Mouse (Mus musculus) thymus, postnatal 4 days (tissue): ENCODE measurements at regions not wholly inside any gene's neighbourhood (a gene's known extent, or its start where the extent isn't known, plus 50 kb on each side); places are given as distances from the start of the nearest gene placed in this dataset.
"Not testable (repeated sequence)": the region's sequence is repeated elsewhere in the genome, so short reads cannot be mapped to it uniquely, and the experiment has no call there.

Experiments used
- DNase-seq: peaks from one replicate; pipeline ENCODE4 v3.0.0; 2021

DNA sequence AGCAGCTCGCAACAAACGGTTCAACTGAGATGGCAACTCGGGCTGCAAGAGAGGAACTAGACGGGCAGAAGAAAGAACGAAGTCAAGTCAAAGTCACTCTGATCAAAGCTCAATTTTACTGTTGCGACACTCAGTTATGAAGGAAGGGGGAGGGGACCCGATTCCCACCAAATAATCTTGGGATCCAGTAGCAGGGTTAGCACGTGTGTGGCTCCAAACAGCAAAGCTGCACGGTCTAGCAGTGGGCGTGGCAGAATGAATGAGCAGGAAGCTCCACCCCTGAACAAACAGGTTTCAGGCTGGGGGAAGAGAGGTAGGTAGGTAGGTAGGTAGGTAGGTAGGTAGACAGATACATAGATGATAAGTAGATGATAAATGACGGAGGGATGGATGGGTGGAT is 136.9 kb upstream of the Hes1 start:
- DNase-seq: not testable (repeated sequence)

DNA sequence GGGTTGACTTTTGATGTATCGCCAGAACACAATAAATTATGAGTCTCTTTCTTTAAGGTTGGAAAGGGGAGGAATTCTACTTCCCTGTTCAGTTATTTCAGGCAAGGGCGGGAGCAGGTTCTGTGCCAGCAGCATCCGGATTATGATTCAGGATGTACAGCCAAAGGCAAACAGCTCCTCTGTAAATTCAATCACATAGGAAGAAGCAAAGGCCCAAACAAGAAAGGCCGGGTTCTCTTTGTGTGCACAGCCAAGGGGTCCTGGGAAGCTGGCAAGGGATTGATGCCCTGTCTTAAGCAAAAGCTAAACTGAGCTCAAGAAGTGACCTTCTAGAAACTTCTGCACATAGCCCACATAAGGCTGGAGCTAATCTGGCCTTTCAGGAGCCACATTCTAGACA is 135.9 kb upstream of the Hes1 start:
- no peak for DNase-seq

DNA sequence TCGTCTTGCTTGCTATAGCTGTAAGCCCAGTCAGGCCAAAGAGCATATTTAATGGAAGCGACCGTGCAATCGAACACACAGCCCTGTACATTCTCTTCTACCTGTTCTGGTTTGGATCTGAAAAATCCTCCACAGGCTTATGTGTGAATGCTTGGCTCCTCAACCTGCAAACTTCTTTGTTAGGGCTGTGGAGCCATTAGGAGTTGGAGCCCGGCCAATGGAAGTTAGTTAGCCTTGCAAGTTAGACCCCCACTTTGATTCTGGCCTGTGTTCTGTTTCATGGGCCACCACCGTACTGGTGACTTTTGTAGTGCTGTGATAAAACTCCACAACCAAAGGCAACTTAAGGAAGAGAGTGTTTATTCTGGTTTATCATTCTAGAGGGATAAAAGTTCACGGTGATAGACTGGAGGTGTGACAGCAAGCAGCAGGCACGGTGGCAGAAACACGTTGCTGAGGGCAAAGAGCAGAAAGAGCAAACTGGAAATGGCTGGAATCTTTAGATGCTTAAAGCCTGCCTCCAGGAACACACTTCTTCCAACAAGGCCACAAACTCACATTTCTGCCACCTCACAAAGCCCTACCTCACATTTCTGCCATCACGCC is 132.3 kb upstream of the Hes1 start:
- no peak for DNase-seq

DNA sequence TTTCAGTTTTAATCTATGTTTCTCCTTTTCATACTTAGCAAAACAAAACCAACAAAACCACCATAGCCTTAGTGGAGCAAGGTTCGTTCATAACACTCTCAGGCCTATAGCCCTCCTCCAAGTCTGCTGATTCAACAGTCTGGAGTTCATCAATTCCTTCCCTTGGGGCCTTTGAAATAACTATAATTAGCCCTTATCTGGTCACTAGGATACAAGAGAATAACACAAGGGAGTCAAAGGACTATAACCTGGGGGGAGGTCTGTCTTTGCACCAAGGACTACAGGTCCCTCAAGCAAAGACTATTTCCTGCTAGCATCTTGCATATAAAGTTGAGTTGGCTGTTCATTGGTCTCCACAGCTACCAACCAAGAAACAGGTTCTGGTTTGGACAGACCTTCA is 129.5 kb upstream of the Hes1 start:
- DNase-seq: no peak

DNA sequence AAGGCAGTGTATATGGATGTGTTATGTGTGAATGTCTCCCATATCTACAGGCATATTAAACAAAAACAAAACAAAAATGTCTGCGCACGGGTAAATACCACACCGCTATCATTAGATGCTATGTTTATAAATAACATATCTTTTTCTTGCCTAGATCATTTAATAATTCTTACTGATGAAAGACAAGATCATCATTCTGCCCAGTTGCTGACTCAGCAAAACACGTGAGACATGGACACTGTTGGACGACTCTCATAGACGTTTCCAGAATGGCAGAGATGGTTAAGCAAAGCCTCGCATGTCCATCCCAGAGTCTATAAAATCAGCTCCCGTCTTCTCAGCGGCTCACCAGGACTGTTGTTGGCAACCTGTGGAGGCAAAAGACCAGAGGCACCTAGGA is 125.5 kb upstream of the Hes1 start:
- DNase-seq: no peak

DNA sequence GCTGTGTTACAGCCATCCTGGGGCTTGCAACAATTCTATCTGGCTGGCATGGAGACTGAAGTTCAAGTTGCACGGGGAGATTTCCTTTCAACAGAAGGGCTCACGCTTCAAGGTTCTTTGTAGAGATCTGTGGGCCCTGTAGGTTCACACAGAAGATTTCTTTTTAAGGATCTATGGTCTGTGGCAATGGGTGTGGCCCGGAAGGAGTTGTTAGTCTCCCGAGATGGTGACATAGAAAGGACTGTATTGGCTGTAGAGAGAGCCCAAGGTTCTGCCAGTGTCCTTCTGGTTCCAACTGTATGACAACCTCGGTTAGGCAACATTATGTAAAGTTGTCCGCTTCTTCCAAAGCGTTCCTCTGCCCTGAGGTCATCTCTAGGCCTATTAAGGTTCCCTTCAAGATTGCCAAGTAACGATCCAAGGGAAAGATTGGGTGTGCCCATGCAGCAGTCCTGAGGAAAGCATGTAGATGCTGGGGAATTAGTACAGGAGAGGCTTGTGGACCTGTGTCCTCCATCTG is 124.8 kb upstream of the Hes1 start:
- DNase-seq: no peak

DNA sequence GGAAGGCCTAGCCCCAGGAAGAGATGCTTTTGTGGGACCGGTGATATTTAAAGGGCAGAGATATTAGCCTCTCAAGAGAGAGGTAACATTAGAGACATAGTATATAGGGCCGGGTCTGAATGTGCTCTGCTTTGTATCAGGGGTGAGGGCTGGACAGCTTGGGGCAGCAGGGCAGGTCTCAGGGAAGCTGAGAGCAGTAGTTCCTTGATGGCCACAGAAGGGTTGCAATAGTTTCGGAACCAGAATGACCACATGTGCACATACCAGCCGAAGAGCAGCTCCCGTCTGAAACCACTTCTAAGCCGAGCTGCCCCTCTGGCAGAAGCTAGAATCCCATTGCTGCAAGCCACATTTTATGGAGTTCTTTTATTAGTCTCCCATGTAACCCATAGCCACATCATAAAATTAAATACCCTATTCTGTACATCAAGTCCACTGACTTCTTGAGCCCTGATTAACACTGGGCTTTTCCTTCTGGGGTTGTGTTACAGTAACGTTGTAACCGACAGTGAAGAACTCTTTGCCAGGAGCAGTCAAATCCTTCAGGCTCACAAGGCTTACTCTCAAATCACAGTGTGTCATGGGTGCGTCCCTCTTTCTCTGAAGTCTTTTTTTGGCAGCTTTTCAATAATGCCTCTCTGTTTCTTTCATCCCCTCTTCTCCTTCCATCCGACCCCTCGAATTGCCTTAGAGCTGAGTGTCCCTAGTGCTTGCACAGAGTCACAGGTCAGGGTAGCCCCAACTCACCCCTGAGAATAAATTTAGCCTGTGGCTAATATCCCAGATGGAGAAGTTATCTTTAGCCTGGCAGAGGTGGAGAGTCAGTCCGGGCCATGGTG is 124.1 kb upstream of the Hes1 start:
- no peak for DNase-seq

DNA sequence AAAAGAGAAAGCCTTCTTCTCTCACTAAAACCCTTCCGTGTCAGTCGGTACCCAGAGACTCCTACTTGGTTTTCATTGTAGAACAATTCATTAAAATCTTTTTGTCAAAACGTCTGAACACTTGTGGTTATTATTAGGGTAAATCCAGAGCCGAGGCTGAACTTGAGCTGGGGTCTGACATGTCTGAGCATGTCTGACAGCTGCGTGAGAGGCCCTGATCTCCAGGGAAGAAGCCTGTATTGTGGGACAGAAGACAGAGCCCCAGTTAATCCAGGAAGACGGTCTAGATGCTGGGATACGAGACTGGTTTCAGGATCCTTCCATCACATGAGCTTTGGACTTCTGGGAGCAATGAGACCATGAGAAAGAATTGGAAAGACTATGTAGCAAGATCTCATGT is 122.1 kb upstream of the Hes1 start:
- DNase-seq: no peak

DNA sequence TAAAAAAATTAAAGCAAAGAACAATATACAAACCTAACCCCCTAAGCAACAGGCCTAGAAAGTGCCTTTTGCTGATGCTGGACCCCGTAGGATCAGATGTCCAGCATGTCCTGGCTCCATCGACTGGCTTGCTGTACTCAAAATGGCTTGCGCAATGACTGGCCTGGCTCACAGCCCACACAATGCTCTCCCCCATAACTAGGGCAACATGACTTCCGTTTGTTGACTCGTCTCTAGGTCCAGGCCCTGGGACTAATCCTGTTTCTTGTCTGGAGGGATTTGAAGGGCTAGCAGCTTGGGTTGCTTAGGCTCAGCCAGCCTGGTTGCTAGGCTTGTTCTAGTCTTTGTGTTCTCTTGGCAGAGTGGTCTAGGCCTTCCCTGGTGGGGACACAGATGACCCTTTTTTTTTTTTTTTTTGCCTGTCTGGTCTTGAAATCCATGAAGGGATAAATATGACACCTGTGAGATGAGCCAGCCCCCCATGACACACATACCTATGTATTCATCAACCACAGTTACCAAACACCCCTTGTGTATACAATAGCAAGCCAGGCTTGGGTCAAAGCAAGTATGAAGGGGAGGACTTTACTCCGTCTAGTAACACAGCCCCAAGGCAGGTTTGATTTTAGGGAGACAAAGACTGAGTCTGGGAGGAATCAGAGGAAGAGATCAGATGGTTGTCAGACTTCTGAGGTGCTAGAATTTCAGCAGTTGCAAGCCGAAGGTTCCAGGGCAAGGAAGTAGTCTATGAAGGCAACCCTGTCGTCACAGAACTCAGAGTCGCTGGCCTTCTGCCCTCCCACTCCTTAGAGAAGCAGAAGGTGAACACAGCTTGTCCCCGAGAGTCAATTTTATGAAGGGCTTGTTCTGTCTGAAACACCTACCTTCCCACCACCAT is 120.0 kb upstream of the Hes1 start:
- no peak for DNase-seq

DNA sequence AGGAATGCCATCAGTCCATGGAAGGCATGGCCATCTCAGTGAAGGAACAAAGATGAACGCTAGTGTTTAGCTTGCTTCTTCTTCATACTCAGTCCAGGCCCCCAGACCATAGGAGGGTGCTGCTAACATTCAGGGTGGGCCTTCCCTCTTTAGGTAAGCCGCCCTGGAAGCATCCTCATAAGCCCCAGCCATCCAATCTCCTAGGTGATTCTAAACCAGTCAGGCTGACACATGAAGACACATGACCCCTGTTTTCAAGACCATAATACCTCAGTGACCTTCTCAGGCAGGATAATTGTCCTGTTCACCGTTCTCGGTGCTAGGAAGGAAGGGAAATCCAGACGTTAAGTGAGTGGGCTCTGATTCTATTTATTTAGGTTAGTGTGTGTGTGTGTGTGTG is 119.2 kb upstream of the Hes1 start:
- DNase-seq: no peak

DNA sequence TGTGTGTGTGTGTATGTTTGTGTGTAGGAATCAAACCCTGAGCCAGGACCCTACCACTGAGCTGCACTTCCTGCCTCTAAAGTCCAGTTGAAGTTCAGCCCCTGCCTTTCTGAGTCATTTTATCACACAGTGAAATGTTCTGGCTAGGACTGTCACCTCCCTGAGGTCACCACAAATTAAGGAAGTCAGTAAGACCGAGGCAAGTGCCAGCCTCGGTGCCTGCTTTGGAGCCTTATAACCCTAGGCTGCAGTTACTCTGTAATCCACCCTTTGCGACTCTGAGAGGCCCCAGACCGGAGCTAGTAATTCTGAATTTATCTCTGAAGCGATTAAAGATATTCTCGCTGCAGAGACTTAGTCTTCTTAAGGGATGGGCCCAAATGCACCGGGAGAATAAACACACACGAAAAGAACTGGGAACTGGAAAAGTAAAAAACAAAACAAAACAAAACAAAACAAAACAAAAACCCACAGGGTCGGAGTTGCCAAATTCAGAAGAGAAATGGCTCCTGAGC is 118.8 kb upstream of the Hes1 start:
- peak; percentile 21 for DNase-seq

DNA sequence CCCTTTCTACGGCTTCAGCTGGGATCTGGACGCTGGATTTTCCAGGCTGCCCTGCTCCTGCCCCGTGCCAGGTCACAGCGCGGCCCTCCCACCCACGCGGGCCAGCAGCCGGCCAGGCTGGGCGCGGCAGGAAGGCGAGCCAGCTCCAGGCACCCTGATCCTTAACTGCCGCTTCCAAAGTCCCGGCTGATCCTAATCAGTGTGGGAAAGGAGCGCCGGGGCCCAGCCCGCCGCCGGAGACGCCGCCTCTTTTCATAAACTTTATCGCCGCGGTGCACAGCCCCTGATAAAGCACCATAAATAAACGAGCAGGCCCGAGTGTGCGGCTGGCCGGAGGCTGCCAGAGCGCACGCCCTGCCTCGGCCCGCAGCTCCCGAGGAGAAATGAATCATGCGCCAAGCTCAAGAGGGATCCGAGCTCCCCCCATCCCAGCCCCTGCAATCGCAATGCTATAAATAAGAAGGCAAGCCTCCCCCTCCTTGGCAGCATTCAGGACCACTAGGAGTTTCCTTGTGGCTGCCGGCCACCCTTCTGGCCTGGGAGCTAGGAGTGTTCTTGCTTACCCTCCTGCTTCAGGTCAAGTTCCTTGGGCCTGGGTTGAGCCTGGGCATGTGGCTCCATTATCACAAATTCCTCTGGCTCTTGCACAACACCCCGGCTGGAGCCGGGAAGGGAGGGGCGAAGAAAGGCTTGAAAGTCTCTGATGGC is 118.1 kb upstream of the Hes1 start:
- DNase-seq: peak; percentile 43

DNA sequence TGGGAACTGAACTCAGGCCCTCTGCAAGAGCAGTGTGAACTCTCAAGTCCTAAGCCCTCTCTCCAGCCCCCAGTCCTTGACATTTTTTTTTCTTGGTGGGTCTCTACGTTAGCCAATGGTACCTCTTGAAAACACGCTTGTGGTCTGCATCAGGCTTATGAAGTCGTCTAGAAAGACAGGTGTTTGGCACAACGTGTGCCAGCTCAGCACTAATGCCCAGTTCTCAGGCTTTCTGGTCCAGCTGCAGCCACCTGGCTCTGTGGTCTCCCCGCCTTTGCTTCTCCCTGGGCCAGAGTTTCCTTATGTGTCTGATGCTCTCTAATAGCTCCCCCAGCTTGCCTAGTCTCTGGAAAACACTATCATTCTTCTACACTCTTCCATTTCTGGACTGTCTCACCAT is 117.2 kb upstream of the Hes1 start:
- no peak for DNase-seq

DNA sequence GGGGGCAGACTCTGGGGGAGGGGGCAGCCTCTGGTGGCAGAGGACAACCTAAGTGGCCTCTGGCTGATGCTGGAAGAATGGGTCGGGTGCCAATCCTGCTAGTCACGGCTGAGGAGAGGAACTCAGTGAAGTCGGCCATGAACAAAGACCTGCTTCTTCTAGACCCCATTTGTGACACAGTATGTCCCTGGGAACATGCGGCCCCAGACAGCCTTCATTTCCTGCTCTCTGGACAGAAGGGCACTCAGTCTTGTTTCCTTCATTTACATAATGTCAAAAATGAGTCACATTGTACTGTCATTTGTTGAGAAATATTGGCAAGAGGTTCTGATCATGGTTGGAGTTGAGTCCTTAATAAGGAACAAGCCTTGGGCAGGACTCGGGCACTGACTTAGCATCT is 116.5 kb upstream of the Hes1 start:
- no peak for DNase-seq

DNA sequence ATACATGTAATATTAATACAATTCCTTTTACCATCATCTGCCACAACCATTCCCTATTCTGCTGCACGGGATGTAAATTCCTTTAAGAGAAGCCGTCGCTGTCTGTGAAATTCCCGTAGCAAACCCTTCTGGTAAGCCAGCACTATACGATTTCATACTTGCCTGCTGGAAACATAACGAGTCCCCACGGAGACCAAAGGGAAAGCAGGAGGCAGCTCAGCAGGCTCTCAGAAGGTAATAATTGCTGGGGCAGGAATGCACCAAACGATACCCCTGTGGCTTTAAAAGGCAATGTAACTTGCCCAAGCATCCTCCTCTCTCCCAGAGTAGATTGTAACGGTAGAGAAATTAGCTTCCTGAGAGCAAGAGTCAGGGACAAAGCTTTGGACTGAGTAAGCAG is 114.0 kb upstream of the Hes1 start:
- no peak for DNase-seq

DNA sequence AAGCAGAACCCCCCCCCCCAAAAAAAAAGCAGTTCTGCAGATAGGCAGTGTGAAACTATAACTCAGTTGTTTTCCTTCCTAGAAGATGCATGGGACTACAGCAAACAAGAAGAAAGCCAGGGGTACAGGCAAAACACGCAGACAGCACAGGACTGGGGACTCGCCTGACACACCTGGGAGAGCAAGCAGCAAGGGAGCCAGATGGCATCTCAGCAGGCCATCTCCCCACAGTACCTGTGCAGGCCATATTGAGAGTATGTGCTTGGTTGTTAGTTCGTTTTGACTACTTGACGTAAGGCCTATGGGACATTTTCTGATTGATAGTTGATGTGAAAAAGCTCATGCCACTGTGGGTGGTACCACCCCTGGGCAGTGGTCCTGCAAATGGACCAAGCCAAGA is 113.4 kb upstream of the Hes1 start:
- DNase-seq: no peak

DNA sequence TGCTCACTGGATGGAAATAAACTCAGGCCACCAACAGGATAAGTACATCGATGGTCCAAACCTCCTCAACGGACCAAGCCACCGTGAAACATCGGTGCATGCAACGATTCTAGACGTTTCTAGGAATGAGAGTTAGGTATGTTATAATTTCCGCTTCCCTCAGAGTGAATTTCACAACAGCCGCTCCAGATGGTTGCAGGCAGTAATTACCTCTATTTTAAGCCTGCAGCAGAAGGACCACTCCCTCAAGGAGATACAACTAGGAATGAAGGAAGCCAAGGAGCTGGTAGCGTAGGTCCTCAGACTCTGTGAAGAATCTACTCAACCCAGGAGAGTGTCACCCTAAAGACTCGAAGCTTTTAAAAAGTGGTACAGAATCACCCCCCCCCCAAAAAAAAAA is 109.5 kb upstream of the Hes1 start:
- DNase-seq: no peak

DNA sequence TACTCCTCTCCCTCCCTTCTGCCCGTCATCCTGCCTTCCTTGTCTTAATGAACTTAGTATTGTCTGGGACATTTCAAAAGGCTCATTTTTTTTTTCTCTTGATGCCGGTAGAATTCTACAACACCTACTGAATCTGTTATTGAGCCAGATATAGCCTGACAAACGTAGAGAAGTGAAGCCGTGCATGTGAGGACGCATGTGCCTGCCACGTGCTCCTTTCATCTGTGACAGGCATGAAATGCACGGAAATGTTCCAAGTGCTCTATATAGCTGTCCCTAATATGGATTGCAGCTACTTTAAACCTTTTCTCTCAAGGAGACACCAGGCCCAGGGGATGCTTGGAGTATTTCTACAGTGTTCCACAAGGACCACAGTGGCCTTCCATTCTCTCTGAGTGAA is 107.3 kb upstream of the Hes1 start:
- no peak for DNase-seq

DNA sequence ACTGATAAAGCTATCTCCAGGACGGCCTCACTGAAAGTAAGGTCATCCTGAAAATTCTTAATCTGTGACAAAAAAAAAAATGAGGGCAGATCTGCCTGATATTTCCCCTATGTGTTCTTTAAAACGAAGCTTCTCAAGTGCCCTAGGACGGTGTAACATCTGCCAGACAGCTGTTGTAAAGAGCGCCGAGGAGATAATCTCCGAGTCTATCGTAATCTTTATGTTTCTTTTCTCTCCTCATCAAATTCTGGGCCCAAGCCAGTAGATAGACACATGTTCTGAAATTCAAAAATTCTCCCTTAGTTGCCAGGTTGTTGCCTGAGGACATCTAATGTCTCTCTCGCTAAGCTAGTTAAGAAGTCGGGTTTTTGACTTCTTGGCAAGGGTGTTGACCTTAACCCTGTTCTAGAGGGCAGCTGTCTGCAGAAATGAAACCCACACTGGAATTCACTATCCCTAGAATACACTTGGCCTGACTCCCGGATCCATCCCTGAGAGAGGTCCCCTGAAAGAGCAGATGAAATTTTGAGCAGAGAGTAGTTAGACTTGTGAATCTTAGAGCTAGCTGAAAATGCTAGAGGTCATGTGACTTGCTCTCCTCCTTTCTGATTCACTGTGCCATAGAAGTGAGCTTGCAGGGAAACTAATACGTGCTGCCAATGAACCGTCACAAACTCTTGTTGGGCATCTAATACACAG is 104.1 kb upstream of the Hes1 start:
- no peak for DNase-seq

DNA sequence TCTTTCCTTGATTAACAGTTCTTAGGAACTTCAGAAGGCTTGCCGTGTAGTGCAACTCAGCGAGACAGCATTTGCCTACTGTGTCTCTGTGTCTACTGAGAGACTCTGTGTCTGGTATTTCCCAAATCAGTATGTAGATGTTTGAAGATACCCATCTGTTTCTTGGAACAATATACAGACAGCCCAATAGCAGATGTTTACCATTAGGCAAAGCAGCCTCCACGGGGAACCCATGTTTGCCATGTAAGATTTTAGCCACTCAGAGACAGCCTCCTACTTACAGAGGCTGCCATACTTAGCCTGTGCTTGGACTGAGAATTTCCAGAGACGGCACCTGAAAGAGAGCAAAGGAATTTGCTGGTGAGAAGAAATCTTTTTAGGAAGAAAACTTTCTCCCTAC is 100.9 kb upstream of the Hes1 start:
- DNase-seq: no peak

DNA sequence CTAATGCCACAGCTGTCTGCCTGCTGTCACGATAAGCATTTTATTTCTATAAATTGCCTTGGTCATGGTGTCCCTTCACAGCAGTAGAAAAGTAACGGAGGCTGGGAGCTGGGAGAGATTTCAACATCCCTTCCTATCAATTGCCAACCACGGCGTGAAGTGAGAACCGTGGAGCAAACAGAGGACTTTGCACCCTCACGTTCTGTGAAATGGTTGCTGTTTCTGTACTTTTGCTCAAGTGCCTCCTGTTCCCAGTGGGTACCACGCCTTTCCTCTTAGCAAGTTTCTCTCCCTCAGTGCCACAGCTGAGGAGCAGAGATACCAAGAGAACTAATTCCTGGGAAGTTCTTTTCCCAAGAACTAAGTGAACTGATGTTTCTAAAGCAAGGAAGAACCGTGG is 99.6 kb upstream of the Hes1 start:
- no peak for DNase-seq

DNA sequence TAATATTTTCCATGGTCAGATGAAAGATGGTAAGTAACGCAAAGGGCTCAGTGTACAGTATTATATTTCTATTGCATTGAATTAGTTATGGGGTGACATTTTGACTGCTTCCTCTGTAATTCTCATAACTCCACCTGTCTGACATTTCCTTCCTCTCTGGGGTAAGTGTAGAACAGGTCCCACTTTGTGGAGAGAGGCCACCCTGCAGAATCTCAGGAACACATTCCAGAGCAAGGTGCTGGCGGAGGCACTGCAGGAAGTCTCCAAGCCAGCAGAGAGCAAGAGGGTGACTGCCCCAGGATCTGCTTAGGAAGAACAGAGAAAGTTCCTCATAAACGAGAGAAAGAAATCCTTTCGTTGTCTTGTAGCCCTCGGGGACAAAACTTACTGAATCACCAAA is 95.4 kb upstream of the Hes1 start:
- DNase-seq: no peak
